Mouse (Mus musculus): ENCODE results near the gene Glb1l. TPM values are rescaled to one million over a fixed set of nuclear protein-coding genes. Genes with fewer than 3 reads are reported as not detected.

Gene Glb1l
- total and polyA plus RNA-seq, 3 experiments = 7.7 to 23.1 (median 16.0) TPM

- no peak for DNase-seq
These were observed 61.9 kb downstream of the Glb1l start for GRCm38 (mm10) chr1:75148727-75149126.

Small RNA genes lying within 50 kb of the gene (microRNA-seq; reads per million reads assigned to microRNA genes)
- 0 reads per million in 2 experiments for gene Gm27943

Other genes starting within 250 kb of the Glb1l start
- gene Nhej1, start 85.6 kb downstream of the Glb1l start, total RNA-seq (2021) = 1 to 10 TPM; 5.7 to 8.8 TPM
- gene Nhej1, start 85.6 kb downstream of the Glb1l start, polyA plus RNA-seq (2012; rRNA removed) = 3.4 and 3.5 TPM in 2 replicates
- gene Slc23a3, start 76.9 kb downstream of the Glb1l start, total RNA-seq (2021) = under 1 TPM; 0.23 to 0.41 TPM
- 0.36 and 0.46 TPM in 2 replicates for gene Slc23a3, start 76.9 kb downstream of the Glb1l start, polyA plus RNA-seq (2012; rRNA removed)
- gene Cnppd1, start 68.1 kb downstream of the Glb1l start, total RNA-seq (2021) = 10 to 100 TPM; 27.3 to 33.9 TPM
- 36.3 and 37.6 TPM in 2 replicates for gene Cnppd1, start 68.1 kb downstream of the Glb1l start, polyA plus RNA-seq (2012; rRNA removed)
- gene Retreg2, start 68.0 kb downstream of the Glb1l start, total RNA-seq (2021) = 100 to 1,000 TPM in 1 of 2 experiments, 10 to 100 TPM in 1; 80.4 to 101 TPM
- gene Retreg2, start 68.0 kb downstream of the Glb1l start, polyA plus RNA-seq (2012; rRNA removed) = 127 and 143 TPM in 2 replicates
- gene Zfand2b, start 42.2 kb downstream of the Glb1l start, total RNA-seq (2021) = 10 to 100 TPM; 33.1 to 36.8 TPM
- gene Zfand2b, start 42.2 kb downstream of the Glb1l start, polyA plus RNA-seq (2012; rRNA removed) = 63.1 and 68.5 TPM in 2 replicates
- gene Abcb6, start 30.4 kb downstream of the Glb1l start, total RNA-seq (2021) = 10 to 100 TPM; 24.2 to 31.7 TPM
- gene Abcb6, start 30.4 kb downstream of the Glb1l start, polyA plus RNA-seq (2012; rRNA removed) = 23.2 and 23.3 TPM in 2 replicates
- 10 to 100 TPM; 14.1 to 14.4 TPM for gene Ankzf1, start 18.7 kb downstream of the Glb1l start, total RNA-seq (2021)
- 11.5 and 13.3 TPM in 2 replicates for gene Ankzf1, start 18.7 kb downstream of the Glb1l start, polyA plus RNA-seq (2012; rRNA removed)
- 10 to 100 TPM; 41.7 to 44.5 TPM for gene Atg9a, start 18.6 kb downstream of the Glb1l start, total RNA-seq (2021)
- 78.5 and 89.9 TPM in 2 replicates for gene Atg9a, start 18.6 kb downstream of the Glb1l start, polyA plus RNA-seq (2012; rRNA removed)
- gene Stk16, start within 50 bp of the Glb1l start, total RNA-seq (2021) = 100 to 1,000 TPM; 106 to 109 TPM
- 228 and 249 TPM in 2 replicates for gene Stk16, start within 50 bp of the Glb1l start, polyA plus RNA-seq (2012; rRNA removed)
- gene Tuba4a, start 9.1 kb upstream of the Glb1l start, total RNA-seq (2021) = 10 to 100 TPM; 55.4 to 73.0 TPM
- gene Tuba4a, start 9.1 kb upstream of the Glb1l start, polyA plus RNA-seq (2012; rRNA removed) = 10.8 and 11.2 TPM in 2 replicates
- gene A630095N17Rik, start 21.3 kb upstream of the Glb1l start, total RNA-seq (2021) = not detected
- gene A630095N17Rik, start 21.3 kb upstream of the Glb1l start, polyA plus RNA-seq (2012; rRNA removed) = not detected in 2 replicates
- gene Dnajb2, start 25.6 kb upstream of the Glb1l start, total RNA-seq (2021) = 100 to 1,000 TPM in 1 of 2 experiments, 10 to 100 TPM in 1; 89.1 to 111 TPM
- gene Dnajb2, start 25.6 kb upstream of the Glb1l start, polyA plus RNA-seq (2012; rRNA removed) = 52.8 and 58.4 TPM in 2 replicates
- 10 to 100 TPM; 43.6 to 83.6 TPM for gene Ptprn, start 53.7 kb upstream of the Glb1l start, total RNA-seq (2021)
- 41.5 and 52.0 TPM in 2 replicates for gene Ptprn, start 53.7 kb upstream of the Glb1l start, polyA plus RNA-seq (2012; rRNA removed)
- 100 to 1,000 TPM; 127 to 192 TPM for gene Resp18, start 67.6 kb upstream of the Glb1l start, total RNA-seq (2021)
- gene Resp18, start 67.6 kb upstream of the Glb1l start, polyA plus RNA-seq (2012; rRNA removed) = 46.3 and 69.6 TPM in 2 replicates
- 100 to 1,000 TPM in 1 of 2 experiments, 10 to 100 TPM in 1; 85.2 to 100 TPM for gene Dnpep, start 107.2 kb upstream of the Glb1l start, total RNA-seq (2021)
- 149 and 179 TPM in 2 replicates for gene Dnpep, start 107.2 kb upstream of the Glb1l start, polyA plus RNA-seq (2012; rRNA removed)
- gene Des, start 149.5 kb upstream of the Glb1l start, total RNA-seq (2021) = 10 to 100 TPM; 16.6 to 31.8 TPM
- gene Des, start 149.5 kb upstream of the Glb1l start, polyA plus RNA-seq (2012; rRNA removed) = 17.2 and 18.6 TPM in 2 replicates
- 10 to 100 TPM in 1 of 2 experiments, 1 to 10 TPM in 1; 9.9 to 15.2 TPM for gene Speg, start 164.5 kb upstream of the Glb1l start, total RNA-seq (2021)
- 56.5 and 93.7 TPM in 2 replicates for gene Speg, start 164.5 kb upstream of the Glb1l start, polyA plus RNA-seq (2012; rRNA removed)
- gene Gmppa, start 225.1 kb upstream of the Glb1l start, total RNA-seq (2021) = 10 to 100 TPM; 69.1 to 77.7 TPM
- gene Gmppa, start 225.1 kb upstream of the Glb1l start, polyA plus RNA-seq (2012; rRNA removed) = 137 and 189 TPM in 2 replicates
- gene Asic4, start 239.6 kb upstream of the Glb1l start, total RNA-seq (2021) = 1 to 10 TPM; 3.7 to 6.8 TPM
- gene Asic4, start 239.6 kb upstream of the Glb1l start, polyA plus RNA-seq (2012; rRNA removed) = 9.5 and 13.6 TPM in 2 replicates